13 mouse cellular contexts compared by ENCODE assay signal in genomic region chr8:9011785-9012510, GRCm38 (mm10).
"Had no signal": no experiment of that assay in that cellular context is flagged by ENCODE, and none has a peak within 500 bp of the region (broad histone marks: within the 10 kb centered on the region; RNA-seq: fewer than 3 reads in every experiment).

No protein-coding gene starts in this region.

- DNase-seq: kidney, adult 18-20 months; kidney, adult 9 months; kidney, postnatal 14 days; kidney, postnatal 4 days; left cerebral cortex, postnatal 4 days; liver, embryonic 13.5 days; lung, adult 2 months; thymus, adult 18-20 months; thymus, postnatal 36 days had no signal

- H3K4me1 ChIP-seq: limb, embryonic 13.5 days; liver, embryonic 13.5 days; midbrain, embryonic 13.5 days; neural tube, embryonic 12.5 days; neural tube, embryonic 15.5 days had no signal

- ATAC-seq: midbrain, embryonic 13.5 days had no signal

- H3K4me2 ChIP-seq: limb, embryonic 13.5 days; liver, embryonic 13.5 days; midbrain, embryonic 13.5 days; neural tube, embryonic 12.5 days; neural tube, embryonic 15.5 days had no signal

- H3K9ac ChIP-seq: limb, embryonic 13.5 days; liver, embryonic 13.5 days; midbrain, embryonic 13.5 days; neural tube, embryonic 12.5 days; neural tube, embryonic 15.5 days had no signal

- H3K9me3 ChIP-seq: limb, embryonic 13.5 days; liver, embryonic 13.5 days; midbrain, embryonic 13.5 days; neural tube, embryonic 12.5 days; neural tube, embryonic 15.5 days had no signal

- H3K27ac ChIP-seq: limb, embryonic 13.5 days; liver, embryonic 13.5 days; midbrain, embryonic 13.5 days; neural tube, embryonic 12.5 days; neural tube, embryonic 15.5 days had no signal

- H3K36me3 ChIP-seq: limb, embryonic 13.5 days; liver, embryonic 13.5 days; midbrain, embryonic 13.5 days; neural tube, embryonic 12.5 days; neural tube, embryonic 15.5 days had no signal

- H3K4me3 ChIP-seq: limb, embryonic 13.5 days; liver, embryonic 13.5 days; midbrain, embryonic 13.5 days; neural tube, embryonic 12.5 days; neural tube, embryonic 15.5 days had no signal

- H3K27me3 ChIP-seq: limb, embryonic 13.5 days; liver, embryonic 13.5 days; midbrain, embryonic 13.5 days; neural tube, embryonic 12.5 days; neural tube, embryonic 15.5 days had no signal
